Mouse (Mus musculus): ENCODE measurements around the gene Telo2. TPM values are rescaled to one million over a fixed set of nuclear protein-coding genes. Genes with fewer than 3 reads are reported as not detected.
A peak's percentile ranks its signal among the peaks of the same experiment; 100 is the strongest.

Gene Telo2
- total and polyA plus RNA-seq, 3 experiments = 25.5 to 34.9 (median 28.4) TPM

- no peaks in the 10 kb centered on the region for H3K79me2 ChIP-seq (replicated peaks; ENCODE audit: control insufficient read depth, extremely low read depth, insufficient read depth, poor library complexity, severe bottlenecking)
- H3K4me2 ChIP-seq (ENCODE audit: insufficient read depth, low read depth, poor library complexity, severe bottlenecking) = no peak within 1 kb of the TSS
- dilution Hi-C loops (cut with MboI; ENCODE audit: extremely low pct_ligation_motif_present, extremely low pct_unique_long_range_greater_than_20kb, low sequenced_read_pairs) (no loop called here), in situ Hi-C loops (cut with MboI; ENCODE audit: low pct_ligation_motif_present, low pct_unique_long_range_greater_than_20kb, low sequenced_read_pairs) (no loop called here)
- no peak for TF ChIP-seq MEF2A (IDR thresholded peaks at IDR 0.05; ENCODE audit: borderline replicate concordance, low read depth, low read length)
- TF ChIP-seq ZKSCAN1 (IDR thresholded peaks at IDR 0.05; ENCODE audit: borderline replicate concordance, low read depth, low read length) = no peak
- TF ChIP-seq ZMIZ1 (IDR thresholded peaks at IDR 0.05; ENCODE audit: low read depth, low read length) = no peak
- TF ChIP-seq ZC3H11A (IDR thresholded peaks at IDR 0.05; ENCODE audit: low read depth, low read length) = no peak
- TF ChIP-seq EP300 (IDR thresholded peaks at IDR 0.05; ENCODE audit: low read length) = no peak
- no peak for TF ChIP-seq JUND (conservative IDR thresholded peaks at IDR 0.05; ENCODE audit: low read depth, low read length)
- no peak for TF ChIP-seq CHD1 (IDR thresholded peaks at IDR 0.05; ENCODE audit: low read depth, low read length)
- no peak for TF ChIP-seq USF2 (conservative IDR thresholded peaks at IDR 0.05; ENCODE audit: low read depth, low read length)
- no peak for TF ChIP-seq GABPA (IDR thresholded peaks at IDR 0.05; ENCODE audit: insufficient replicate concordance, low read depth, low read length)
- TF ChIP-seq TBP (conservative IDR thresholded peaks at IDR 0.05; ENCODE audit: low read depth, low read length) = no peak
- TF ChIP-seq RCOR1 (conservative IDR thresholded peaks at IDR 0.05; ENCODE audit: low read depth, low read length) = no peak
- TF ChIP-seq NELFE (IDR thresholded peaks at IDR 0.05; ENCODE audit: low read depth, low read length) = no peak
- no peak for TF ChIP-seq USF1 (IDR thresholded peaks at IDR 0.05; ENCODE audit: low read depth, low read length)
- TF ChIP-seq SIN3A (IDR thresholded peaks at IDR 0.05; ENCODE audit: low read length) = no peak
- H3K4me3 ChIP-seq (replicated peaks in 1 of 3; ENCODE audit: low read depth in 2 of 3, low read length in 2 of 3, poor library complexity in 1 of 3) = no peak within 1 kb of the TSS
- H3K27ac ChIP-seq (ENCODE audit: insufficient read depth, low read depth) = no peak within 1 kb of the TSS
- H3K9me3 ChIP-seq (replicated peaks; ENCODE audit: low read length) = no peaks in the 10 kb centered on the region
- H3K27me3 ChIP-seq (replicated peaks) = peaks cover 75% of the 10 kb centered on the region
- no peak within 1 kb of the TSS for H3K9ac ChIP-seq (ENCODE audit: insufficient read depth, low read depth)
- DNase-seq (ENCODE audit: extremely low read depth) = no peak
- H3K4me1 ChIP-seq (ENCODE audit: control insufficient read depth in 1 of 2, insufficient read depth in 2 of 2) = peaks cover 2 to 6% of the 10 kb centered on the region in 2 experiments; a peak in 3 of 4 replicates
- no peaks in the 10 kb centered on the region for H3K36me3 ChIP-seq (replicated peaks in 1 of 2; ENCODE audit: control insufficient read depth in 1 of 2, insufficient read depth in 1 of 2, low read length in 1 of 2)
Measured at GRCm38 (mm10) chr17:25120406-25120805, 4.6 kb upstream of the Telo2 start, which contains the start of gene Ptx4. Ptx4 (plus strand) TSS chr17:25120760.

GRCm38 (mm10) chr17:25117263-25117662, 1.5 kb upstream of the Telo2 start:
- Histone ChIP-seq H3K27me3 (replicated peaks) (peaks cover 48% of the 10 kb centered on the region), H3K4me3 (replicated peaks in 1 of 3; ENCODE audit: low read depth in 2 of 3, low read length in 2 of 3, poor library complexity in 1 of 3) (no peak overlapping the region), H3K36me3 (replicated peaks in 1 of 2; ENCODE audit: control insufficient read depth in 1 of 2, insufficient read depth in 1 of 2, low read length in 1 of 2) (peaks cover 0 to 20% of the 10 kb centered on the region in 2 experiments), H3K9me3 (replicated peaks; ENCODE audit: low read length) (no peaks in the 10 kb centered on the region), H3K27ac (ENCODE audit: insufficient read depth, low read depth) (no peak overlapping the region), H3K4me1 (ENCODE audit: control insufficient read depth in 1 of 2, insufficient read depth in 2 of 2) (peaks cover 2 to 30% of the 10 kb centered on the region in 2 experiments; a peak in 3 of 4 replicates), H3K79me2 (replicated peaks; ENCODE audit: control insufficient read depth, extremely low read depth, insufficient read depth, poor library complexity, severe bottlenecking) (no peaks in the 10 kb centered on the region), H3K9ac (ENCODE audit: insufficient read depth, low read depth) (no peak overlapping the region), H3K4me2 (ENCODE audit: insufficient read depth, low read depth, poor library complexity, severe bottlenecking) (no peak overlapping the region)
- peak; percentile 28 for DNase-seq (ENCODE audit: extremely low read depth)
- dilution Hi-C loops (cut with MboI; ENCODE audit: extremely low pct_ligation_motif_present, extremely low pct_unique_long_range_greater_than_20kb, low sequenced_read_pairs) (no loop called here), in situ Hi-C loops (cut with MboI; ENCODE audit: low pct_ligation_motif_present, low pct_unique_long_range_greater_than_20kb, low sequenced_read_pairs) (no loop called here)
- TF ChIP-seq SMC3 (IDR thresholded peaks at IDR 0.05; ENCODE audit: low read depth, low read length) (peak; percentile 32; the same call in 1 of the 2 replicates), RAD21 (IDR thresholded peaks at IDR 0.05; ENCODE audit: low read depth, low read length) (peak; percentile 29), KAT2A (IDR thresholded peaks at IDR 0.05; ENCODE audit: insufficient replicate concordance, low read length) (no peak), CTCF (conservative IDR thresholded peaks at IDR 0.05 in 1 of 2, IDR thresholded peaks at IDR 0.05 in 1 of 2; ENCODE audit: low read depth in 2 of 2, low read length in 2 of 2) (peak; percentile 48 to 53; a peak in 3 of 4 replicates)

Data from CH12.LX (cell line).